Mouse (Mus musculus) liver, postnatal 0 days (tissue): ENCODE results near the gene Prpf3.
"Not testable (repeated sequence)": the region's sequence is repeated elsewhere in the genome, so short reads cannot be mapped to it uniquely, and the experiment has no call there.

ENCODE experiments used
- CTCF ChIP-seq: sonication (generic); IDR thresholded peaks from 2 replicates; pipeline ENCODE4 v1.5.1; 2016; ENCODE audit warnings: antibody characterized with exemption, low read depth
- EP300 ChIP-seq: IDR thresholded peaks from 2 replicates; pipeline ENCODE4 v1.6.1; 2016; ENCODE audit warnings: antibody characterized with exemption, low read depth, mild to moderate bottlenecking

- TF ChIP-seq CTCF, EP300: not testable (repeated sequence)
Measured at GRCm38 (mm10) chr3:95895501-95895900, 39.8 kb upstream of the Prpf3 start.
